Mouse (Mus musculus) heart, postnatal 14 days (tissue): Measurements from ENCODE around the gene Ube2f. TPM values are rescaled to one million over a fixed set of nuclear protein-coding genes. Genes with fewer than 3 reads are reported as not detected.

Experiments used
- DNase-seq, 2 experiments: peaks; one replicate each; pipeline ENCODE4 v3.0.0; 2021 to 2022
- intact Hi-C: fragments of 180-260 bp; cut with DNase I; formaldehyde crosslinking; loops from one replicate; pipeline ENCODE4 v1.15.1; 2025
- total RNA-seq, 2 experiments: library from RNA; stranded (reverse); gene quantifications; 2 replicates each; pipeline ENCODE4 v1.2.3; 2021

The Ube2f gene
- total RNA-seq, 2 experiments from 2014 or later = 50.2 to 56.7 TPM

DNA sequence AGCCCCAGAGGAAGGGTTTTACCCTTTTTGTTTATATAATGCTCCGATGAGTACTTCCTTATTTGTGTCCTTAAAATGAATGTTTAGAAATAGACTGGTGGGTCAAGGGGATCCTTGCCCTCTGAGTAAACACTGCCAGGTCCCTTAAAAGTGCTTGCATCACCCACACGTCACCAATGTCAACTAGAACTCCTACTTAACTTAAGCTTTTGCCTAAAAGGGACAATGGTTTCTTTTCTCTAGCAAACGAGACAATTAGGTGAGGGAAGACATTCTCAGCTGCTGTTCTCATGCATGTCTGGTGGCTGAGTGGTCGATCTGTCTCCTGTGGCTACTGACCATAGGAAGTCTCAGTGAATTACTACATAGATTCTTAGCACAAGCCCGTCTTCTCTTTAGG, 18.2 kb upstream of the Ube2f start:
- intact Hi-C loops = no loop called here
- DNase-seq = no peak

DNA sequence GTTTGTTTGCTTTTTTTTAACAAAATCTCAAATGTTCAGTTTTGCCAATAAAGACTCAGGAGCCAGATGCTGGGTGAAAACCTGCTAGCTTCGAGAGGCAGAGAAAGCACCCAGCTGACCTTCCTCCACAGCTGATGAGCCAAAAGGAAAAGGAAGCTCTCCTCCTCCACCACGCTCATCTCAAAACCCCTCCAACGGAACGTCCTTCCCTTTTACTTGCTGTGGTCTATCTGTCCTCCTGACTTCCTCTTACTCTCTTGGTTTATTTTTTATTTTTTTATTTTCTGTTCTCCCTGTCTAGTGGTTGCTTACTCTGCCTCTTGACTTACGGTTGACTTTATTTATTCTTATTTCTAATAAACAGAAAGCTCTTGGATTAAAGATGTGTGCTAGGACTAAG, 14.7 kb upstream of the Ube2f start:
- no peak for DNase-seq
- intact Hi-C loops = no loop called here

- intact Hi-C loops = loop anchor here (2.0 kb wide), 1 partner anchor 265 kb away; no protein-coding TSS in a partner anchor
- DNase-seq = no peak
Measured at GRCm38 (mm10) chr1:91237676-91238075, 12.4 kb upstream of the Ube2f start.

DNA sequence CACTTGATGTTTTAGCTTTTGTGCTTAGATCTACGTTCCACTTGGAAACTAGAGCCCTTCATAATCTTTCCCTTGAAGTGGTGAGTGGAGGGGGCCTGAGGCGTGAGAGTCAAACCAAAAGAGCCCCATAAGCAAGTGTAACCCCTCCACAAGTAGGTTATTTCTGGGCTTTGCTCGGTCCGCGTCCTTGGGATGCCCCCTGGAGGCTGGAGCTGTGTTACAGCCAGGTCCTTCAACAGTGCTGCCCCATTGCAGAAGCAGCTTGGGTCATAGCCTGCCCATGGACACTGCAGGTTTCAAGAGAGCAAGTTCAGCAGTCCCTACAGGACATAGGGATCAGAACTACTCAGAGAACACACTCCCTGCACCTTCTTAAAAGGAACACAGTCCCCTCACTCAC, 11.0 kb upstream of the Ube2f start:
- intact Hi-C loops = loop anchor here (1.0 to 2.0 kb wide), 2 partner anchors 60 to 266 kb away; partner anchors contain the start of gene Ramp1

DNA sequence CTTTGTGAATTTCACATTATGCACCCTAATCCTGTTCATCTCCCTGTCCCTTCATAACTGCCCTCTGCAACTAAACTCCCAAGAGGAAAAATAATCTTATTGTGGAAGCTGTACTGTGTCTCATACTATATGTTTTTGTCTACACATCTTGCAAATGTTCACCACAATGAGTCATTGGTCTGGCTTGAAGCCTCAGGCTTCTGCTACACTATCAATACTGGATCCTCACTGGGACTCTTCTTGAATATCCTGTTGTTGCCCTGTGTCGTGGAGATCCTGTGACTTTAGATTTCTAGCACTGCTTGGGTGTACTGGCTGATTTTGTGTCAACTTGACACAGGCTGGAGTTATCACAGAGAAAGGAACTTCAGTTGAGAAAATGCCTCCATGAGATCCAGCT, 10.3 kb upstream of the Ube2f start:
- intact Hi-C loops = loop anchor here (1.0 to 2.0 kb wide), 2 partner anchors 60 to 267 kb away; partner anchors contain the start of gene Ramp1
- no peak for DNase-seq

More for the DNA sequence above, 11.0 kb upstream of the Ube2f start:
- peak; percentile 73 to 81 for DNase-seq

DNA sequence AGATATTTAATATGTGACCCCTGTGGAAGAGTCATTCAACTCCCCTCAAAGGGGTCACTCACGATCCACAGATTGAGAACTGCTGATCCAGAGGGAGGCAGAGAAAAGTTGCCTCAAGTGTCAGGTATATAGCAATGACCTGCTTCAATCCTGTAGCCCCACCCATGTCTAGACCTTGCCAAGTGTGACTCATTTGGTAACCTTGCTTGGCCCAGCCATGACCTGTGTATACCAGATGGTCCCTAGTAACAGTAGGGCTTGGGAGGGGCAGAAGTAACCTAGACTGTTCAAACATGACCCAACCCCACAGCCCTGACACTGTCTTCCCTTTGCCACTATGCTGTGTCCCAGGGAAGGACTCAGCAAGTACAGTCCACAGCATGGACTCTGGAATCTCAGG, 9.4 kb upstream of the Ube2f start:
- intact Hi-C loops = no loop called here

GRCm38 (mm10) chr1:91241249-91241648, 8.9 kb upstream of the Ube2f start:
- no peak for DNase-seq
- intact Hi-C loops = no loop called here

More for the DNA sequence above, 9.4 kb upstream of the Ube2f start:
- no peak for DNase-seq

GRCm38 (mm10) chr1:91248242-91248641, 1.9 kb upstream of the Ube2f start:
- intact Hi-C loops = no loop called here
- DNase-seq = no peak

GRCm38 (mm10) chr1:91248970-91249369, 1.1 kb upstream of the Ube2f start:
- no peak for DNase-seq
- intact Hi-C loops = no loop called here

DNA sequence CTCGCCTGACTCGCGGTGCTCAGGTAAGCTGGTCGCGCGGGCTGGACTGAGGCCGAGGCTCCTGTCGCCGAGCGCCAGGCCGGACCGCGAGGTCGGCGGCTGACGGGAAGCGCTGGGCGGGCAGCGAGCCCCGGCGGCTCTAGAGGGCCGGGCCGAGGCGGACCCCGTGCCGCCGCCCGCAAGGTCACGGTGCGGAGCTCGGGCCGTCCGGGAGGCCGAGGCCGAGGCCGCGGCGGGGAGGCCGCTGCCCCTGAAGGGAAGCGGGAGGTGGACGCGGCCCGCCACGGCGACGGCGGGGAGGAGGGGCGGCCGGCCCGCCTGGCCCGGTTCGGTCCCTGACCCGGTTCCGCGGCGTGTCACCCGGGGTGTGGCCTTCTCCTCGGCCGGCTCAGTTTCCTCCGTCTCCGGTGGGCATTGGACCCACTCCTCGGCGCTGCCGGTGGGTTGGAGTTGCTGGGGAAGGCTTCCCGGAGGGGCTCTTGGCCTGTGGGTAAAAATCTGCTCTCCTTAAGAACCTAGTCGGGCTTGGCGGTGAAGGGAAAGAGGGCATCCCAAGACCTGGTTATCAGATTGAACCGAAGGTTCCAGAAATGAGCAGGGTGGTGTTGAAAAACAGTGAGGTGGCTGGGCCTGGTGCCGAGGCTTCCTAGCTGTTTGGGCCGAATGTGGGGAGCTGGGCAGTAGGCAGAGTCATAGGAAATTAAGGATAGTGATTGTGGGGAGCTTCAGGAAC, 477 bp downstream of the Ube2f start:
- intact Hi-C loops = loop anchor here (2.0 kb wide), 1 partner anchor 48 kb away; the partner anchor contains the start of gene Scly
- peak in 1 of 2 experiments; percentile 39 for DNase-seq

DNA sequence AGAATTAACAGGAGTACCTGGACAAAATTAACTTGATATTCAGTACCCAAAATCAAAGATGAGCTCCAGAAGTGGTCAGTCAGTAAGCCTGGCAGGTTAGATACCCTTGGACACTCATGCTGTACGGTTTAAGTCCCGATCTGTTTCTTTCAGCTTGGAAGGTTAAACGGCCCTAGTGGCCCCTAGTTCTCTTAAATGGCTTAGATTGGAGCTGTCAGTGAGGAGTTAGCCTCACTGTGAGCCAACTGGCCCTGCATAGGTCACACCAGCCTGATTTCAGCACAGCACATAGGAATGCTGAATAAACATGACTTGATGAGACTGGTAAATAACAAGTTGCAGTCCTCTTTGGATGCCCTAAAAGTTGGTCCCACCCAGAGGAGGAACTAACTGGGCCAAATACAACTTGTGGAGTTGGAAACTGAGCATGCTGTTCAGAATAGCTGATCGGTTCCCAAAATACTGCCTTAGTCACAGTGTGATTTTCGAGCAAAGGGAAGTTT, 1.1 kb downstream of the Ube2f start:
- intact Hi-C loops = loop anchor here (2.0 kb wide), 1 partner anchor 48 kb away; the partner anchor contains the start of gene Scly
- DNase-seq = no peak

DNA sequence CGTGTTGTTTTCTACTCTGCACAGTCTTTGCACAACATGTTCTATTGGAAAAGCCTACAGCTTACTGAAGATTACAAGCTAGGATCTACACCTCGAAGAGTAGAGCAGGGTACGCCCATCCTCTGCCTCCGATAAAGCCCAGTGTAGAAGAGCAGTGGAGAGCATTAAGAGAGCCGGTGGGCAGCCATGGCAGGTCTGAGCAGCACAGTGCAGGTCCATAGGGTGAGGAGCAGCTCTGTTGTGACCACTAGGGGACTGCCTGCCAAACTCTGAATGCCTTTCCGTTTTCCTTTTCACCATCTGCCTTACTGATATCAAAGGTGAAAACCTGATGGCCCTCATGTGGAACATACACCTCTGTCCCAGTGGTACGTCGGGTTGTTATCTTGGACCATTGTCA, 1.8 kb downstream of the Ube2f start:
- intact Hi-C loops = loop anchor here (2.0 kb wide), 1 partner anchor 47 kb away; the partner anchor contains the start of gene Scly
- no peak for DNase-seq

DNA sequence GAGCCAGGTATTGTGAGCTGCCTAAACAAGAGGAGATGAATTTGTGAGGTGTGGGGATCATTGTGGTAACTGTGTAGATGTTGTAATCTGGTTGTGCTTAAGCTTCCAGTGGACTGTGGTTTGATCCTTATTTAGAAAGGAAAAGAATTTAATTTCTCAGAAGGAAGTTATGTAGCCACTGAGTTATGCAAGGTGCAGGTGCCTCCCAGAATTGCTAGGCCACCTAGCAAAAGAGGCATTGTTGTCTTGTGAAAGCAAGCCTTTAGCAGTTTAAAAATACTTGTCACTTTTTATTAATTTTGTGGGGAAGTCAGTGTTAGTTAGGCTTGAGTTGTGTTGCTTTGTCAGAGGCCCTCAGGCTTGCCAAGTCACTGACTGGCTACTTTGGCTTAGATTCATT, 7.8 kb downstream of the Ube2f start:
- intact Hi-C loops = no loop called here
- DNase-seq = no peak

DNA sequence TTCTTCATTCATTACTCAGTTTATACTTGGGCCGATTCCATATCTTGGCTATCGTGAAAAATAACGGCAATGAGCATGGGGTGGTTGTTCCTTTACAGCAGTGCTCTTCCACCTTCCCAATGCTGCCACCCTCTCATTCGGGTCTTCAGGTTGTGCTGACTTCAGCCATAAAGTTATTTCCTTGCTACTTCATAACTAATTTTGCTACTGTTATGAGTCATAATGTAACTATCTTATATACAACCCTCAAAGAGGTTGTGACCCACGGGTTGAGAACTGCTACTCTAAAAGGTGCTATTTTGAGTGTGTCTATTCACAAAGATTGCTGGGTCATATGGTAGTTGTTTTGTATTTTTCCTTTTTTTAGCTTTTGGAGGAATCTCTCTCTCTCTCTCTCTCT, 9.7 kb downstream of the Ube2f start:
- intact Hi-C loops = no loop called here
- no peak for DNase-seq

GRCm38 (mm10) chr1:91262508-91262907, 12.4 kb downstream of the Ube2f start:
- no peak for DNase-seq
- intact Hi-C loops = no loop called here

GRCm38 (mm10) chr1:91272260-91272659, 22.2 kb downstream of the Ube2f start:
- no peak for DNase-seq
- intact Hi-C loops = no loop called here

GRCm38 (mm10) chr1:91276581-91276980, 26.5 kb downstream of the Ube2f start:
- DNase-seq = no peak
- intact Hi-C loops = no loop called here

DNA sequence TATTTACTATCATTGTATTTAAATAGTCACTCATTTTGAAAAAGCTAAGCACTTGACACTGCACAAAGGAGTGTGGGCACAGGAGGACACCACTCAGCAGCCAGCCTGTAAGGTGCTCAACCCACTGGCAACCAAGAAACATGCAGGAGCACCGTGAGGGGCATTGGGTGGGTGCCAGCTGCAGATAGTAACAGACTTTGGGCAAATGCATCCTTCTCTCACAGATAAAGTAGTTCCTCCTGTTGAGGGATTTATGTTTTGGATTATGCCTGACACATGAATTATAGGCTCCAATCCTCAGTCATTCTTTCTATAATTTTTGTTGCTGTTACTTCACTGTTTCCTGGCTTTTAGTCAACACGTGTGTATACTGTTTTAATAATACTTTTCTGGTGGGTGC, 27.4 kb downstream of the Ube2f start:
- DNase-seq = no peak
- intact Hi-C loops = no loop called here

DNA sequence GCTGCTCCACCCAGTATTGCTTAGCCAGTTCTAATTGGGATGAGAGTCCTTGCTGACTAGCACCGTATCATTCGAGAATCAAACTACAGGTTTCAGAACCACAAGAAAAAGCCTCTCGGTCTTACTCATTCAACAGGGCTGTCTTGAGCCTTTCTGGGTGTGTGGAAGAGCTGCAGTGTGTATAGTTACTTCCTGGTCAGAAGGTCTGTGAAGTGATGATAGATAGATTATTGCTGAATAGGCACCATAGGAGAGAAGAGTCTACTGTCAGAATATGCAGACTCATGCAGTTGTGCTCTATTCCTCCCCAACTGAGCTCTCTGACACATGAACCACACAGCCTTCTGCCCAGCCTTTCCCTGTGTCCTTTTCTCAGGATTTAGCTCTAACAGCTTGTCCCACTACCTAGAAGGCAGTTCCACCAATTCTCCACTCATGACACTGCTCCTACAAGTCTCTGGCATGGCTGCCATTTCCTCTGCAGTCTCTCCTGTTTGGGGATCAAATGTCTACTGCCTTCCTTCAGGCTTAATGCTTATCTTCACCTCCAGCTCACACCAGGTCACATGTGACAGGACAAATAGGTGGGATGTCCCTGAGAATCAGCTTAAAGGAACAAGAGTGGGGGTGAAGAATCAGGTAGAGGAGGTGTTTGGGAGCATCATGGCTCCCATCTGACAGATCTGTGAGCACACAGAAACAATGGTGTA, 28.5 kb downstream of the Ube2f start:
- intact Hi-C loops = no loop called here
- DNase-seq = no peak

GRCm38 (mm10) chr1:91279126-91279525, 29.0 kb downstream of the Ube2f start:
- intact Hi-C loops = no loop called here
- no peak for DNase-seq

DNA sequence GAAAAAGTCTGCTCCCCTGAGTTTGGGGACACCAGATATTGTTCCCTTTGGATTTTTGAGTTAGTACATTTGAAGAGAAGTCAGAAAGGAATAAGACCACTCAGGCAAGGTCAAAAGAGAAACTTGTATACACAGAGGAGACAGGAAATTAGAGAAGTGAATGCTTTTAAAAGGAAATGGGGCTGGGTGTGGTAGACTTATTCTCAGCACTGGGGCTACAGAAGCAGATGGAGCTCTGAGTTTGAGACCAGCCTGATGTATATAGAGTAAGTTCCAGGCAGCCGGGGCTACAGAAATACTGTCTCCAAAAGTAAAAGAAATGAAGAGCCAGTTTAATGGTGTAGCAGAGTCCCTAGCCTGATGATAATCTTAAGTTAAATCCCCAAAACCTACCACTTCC, 32.5 kb downstream of the Ube2f start:
- intact Hi-C loops = no loop called here
- DNase-seq = no peak
